Mouse (Mus musculus) limb, embryonic 14.5 days (tissue): Measurements from ENCODE around the gene Parp11. TPM values are rescaled to one million over a fixed set of nuclear protein-coding genes. Genes with fewer than 3 reads are reported as not detected.

ENCODE experiments used
- ATAC-seq: fragments of 200-750 bp; cut with Nextera tagmentation; 2 replicates; pipeline ENCODE4 v1.8.0; 2017; ENCODE audit warnings: low read depth, moderate number of reproducible peaks, moderate TSS enrichment; ENCODE audit not compliant: low FRiP score
- DNase-seq: peaks from one replicate; pipeline ENCODE4 v3.0.0-alpha.2; 2015; ENCODE audit warnings: low spot score
- H3K27ac ChIP-seq: fragments of 300-500 bp; sonication (generic); replicated peaks from 2 replicates; pipeline ENCODE4 v1.5.1; 2014; ENCODE audit warnings: low read depth, mild to moderate bottlenecking, low read length, moderate library complexity, mixed read lengths
- H3K27me3 ChIP-seq: fragments of 300-500 bp; sonication (generic); 2 replicates; pipeline ENCODE4 v1.6.1; 2014; ENCODE audit warnings: low read length, mixed read lengths; ENCODE audit not compliant: control insufficient read depth, insufficient read depth
- H3K36me3 ChIP-seq: fragments of 300-500 bp; sonication (generic); 2 replicates; pipeline ENCODE4 v1.6.1; 2014; ENCODE audit warnings: mild to moderate bottlenecking, low read length, moderate library complexity, mixed read lengths; ENCODE audit not compliant: control insufficient read depth, insufficient read depth
- H3K4me1 ChIP-seq: fragments of 300-500 bp; sonication (generic); 2 replicates; pipeline ENCODE4 v1.6.1; 2014; ENCODE audit warnings: antibody characterized with exemption, low read length, mixed read lengths; ENCODE audit not compliant: control insufficient read depth, insufficient read depth
- H3K4me2 ChIP-seq: fragments of 300-500 bp; sonication (generic); replicated peaks from 2 replicates; pipeline ENCODE4 v1.6.1; 2014; ENCODE audit warnings: low read depth, mild to moderate bottlenecking, low read length, moderate library complexity; ENCODE audit not compliant: severe bottlenecking
- H3K4me3 ChIP-seq: fragments of 300-500 bp; sonication (generic); replicated peaks from 2 replicates; pipeline ENCODE4 v1.5.1; 2014; ENCODE audit warnings: low read length
- H3K9ac ChIP-seq: fragments of 300-500 bp; sonication (generic); 2 replicates; pipeline ENCODE4 v1.6.1; 2014; ENCODE audit warnings: mild to moderate bottlenecking, low read depth, low read length, moderate library complexity; ENCODE audit not compliant: severe bottlenecking
- H3K9me3 ChIP-seq: fragments of 300-500 bp; sonication (generic); 2 replicates; pipeline ENCODE4 v1.6.1; 2016; ENCODE audit warnings: low read length; ENCODE audit not compliant: control insufficient read depth
- POLR2A ChIP-seq: fragments of 200-500 bp; IDR thresholded peaks from 2 replicates; pipeline ENCODE4 v1.8.0; 2012; ENCODE audit warnings: inconsistent platforms, mild to moderate bottlenecking, moderate library complexity, borderline replicate concordance; ENCODE audit not compliant: insufficient read depth, insufficient read length; ENCODE audit errors: extremely low read depth
- WGBS: fragments of 180-500 bp; shearing (Covaris S2); extraction: QIAGEN DNeasy Blood & Tissue Kit; methylation state at CpG from one replicate; pipeline ENCODE4 v1.1.7; 2014; 5-methylcytosine and 5-hydroxymethylcytosine counted together
- polyA plus RNA-seq, 2 experiments: library from polyadenylated mRNA; depleted of rRNA in 1 of 2; stranded (reverse) in 1 of 2; unstranded in 1 of 2; fragments of >200 nt; fragmentation: Nextera tagmentation in 1 of 2; extraction: Ambion mirVana in 1 of 2; gene quantifications; 2 replicates each; pipeline versions ENCODE4 v1.2.1 to v1.2.3; 2012 to 2014

Gene Parp11
- polyA plus RNA-seq, 2 experiments: 25.4 to 27.8 TPM

GRCm38 (mm10) chr6:127475231-127475630 lies 28.6 kb downstream of the Parp11 start:
- no peaks in the 10 kb centered on the region for H3K27me3 ChIP-seq
- WGBS: 36% methylated on average over 3 of the region's 3 CpGs
- H3K4me1 ChIP-seq: no peaks in the 10 kb centered on the region
- no peak for ATAC-seq
- no peak overlapping the region for H3K4me2 ChIP-seq
- no peak overlapping the region for H3K9ac ChIP-seq
- DNase-seq: no peak
- peaks cover 47% of the 10 kb centered on the region for H3K36me3 ChIP-seq
- H3K4me3 ChIP-seq: no peak overlapping the region
- no peaks in the 10 kb centered on the region for H3K9me3 ChIP-seq
- no peak for TF ChIP-seq POLR2A
- H3K27ac ChIP-seq: no peak overlapping the region

- 71% methylated on average over 6 of the region's 6 CpGs for WGBS
- Histone ChIP-seq H3K27me3 (no peaks in the 10 kb centered on the region), H3K9ac (no peak overlapping the region), H3K4me2 (no peak overlapping the region), H3K9me3 (no peaks in the 10 kb centered on the region), H3K4me3 (no peak overlapping the region), H3K4me1 (no peaks in the 10 kb centered on the region), H3K27ac (no peak overlapping the region), H3K36me3 (peaks cover 24% of the 10 kb centered on the region)
- ATAC-seq (no peak), DNase-seq (no peak)
- no peak for TF ChIP-seq POLR2A
Measured at GRCm38 (mm10) chr6:127491046-127491445, 44.4 kb downstream of the Parp11 start.

DNA sequence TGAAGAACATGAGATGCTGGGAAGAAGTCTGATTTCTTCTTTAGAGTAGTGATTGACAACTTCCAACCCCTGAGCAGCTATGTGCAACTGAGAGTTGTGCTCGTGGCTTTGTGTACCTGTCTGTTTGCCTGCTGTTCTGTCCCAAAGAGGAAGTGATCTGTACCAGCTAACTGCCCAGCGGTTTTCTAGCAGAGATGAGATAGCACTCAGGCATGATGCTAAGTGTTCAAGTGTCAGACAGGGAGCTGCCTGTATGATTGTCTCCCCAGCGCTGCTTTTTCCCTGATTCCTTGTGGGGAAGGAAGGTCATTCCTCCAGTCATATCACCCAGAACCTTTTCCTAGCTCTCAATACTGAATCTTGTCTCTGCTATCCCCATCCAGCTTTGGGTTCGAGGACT lies 45.9 kb downstream of the Parp11 start:
- DNase-seq: no peak
- WGBS: 87% methylated on average over 4 of the region's 4 CpGs

DNA sequence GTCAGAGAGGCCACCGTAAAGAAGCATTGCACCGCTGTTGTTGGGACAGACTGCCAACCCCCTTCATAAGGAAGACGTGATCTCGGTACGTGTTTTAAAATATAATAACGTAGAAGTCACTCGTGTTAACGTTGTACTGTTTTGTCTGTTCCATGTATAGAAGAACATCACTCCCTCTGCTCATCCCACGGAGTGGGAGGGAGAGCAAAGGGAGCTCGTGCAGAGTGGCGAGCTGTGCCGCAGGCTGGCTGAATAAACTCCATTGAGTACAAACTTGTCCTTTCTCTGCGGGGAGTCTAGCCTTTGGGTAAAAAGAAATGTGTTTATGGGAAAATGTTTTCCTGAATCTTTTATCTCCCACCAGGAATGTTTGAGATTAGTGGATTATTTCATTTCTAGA lies 47.1 kb downstream of the Parp11 start:
- peaks cover 10% of the 10 kb centered on the region for H3K4me1 ChIP-seq
- no peak for TF ChIP-seq POLR2A
- no peak overlapping the region for H3K4me2 ChIP-seq
- WGBS: 84% methylated on average over 13 of the region's 13 CpGs
- H3K27ac ChIP-seq: no peak overlapping the region
- H3K9me3 ChIP-seq: no peaks in the 10 kb centered on the region
- peaks cover 24% of the 10 kb centered on the region for H3K36me3 ChIP-seq
- H3K27me3 ChIP-seq: no peaks in the 10 kb centered on the region
- no peak overlapping the region for H3K9ac ChIP-seq
- no peak for DNase-seq
- ATAC-seq: no peak
- H3K4me3 ChIP-seq: no peak overlapping the region

More for the DNA sequence above, 45.9 kb downstream of the Parp11 start:
- TF ChIP-seq POLR2A: no peak
- Histone ChIP-seq H3K9ac (no peak overlapping the region), H3K27me3 (no peaks in the 10 kb centered on the region), H3K4me1 (peaks cover 7% of the 10 kb centered on the region), H3K36me3 (peaks cover 24% of the 10 kb centered on the region), H3K4me2 (no peak overlapping the region), H3K4me3 (no peak overlapping the region), H3K27ac (no peak overlapping the region), H3K9me3 (no peaks in the 10 kb centered on the region)
- no peak for ATAC-seq

- Histone ChIP-seq H3K4me2 (no peak overlapping the region), H3K27me3 (no peaks in the 10 kb centered on the region), H3K9ac (no peak overlapping the region), H3K36me3 (peaks cover 24% of the 10 kb centered on the region), H3K4me3 (no peak overlapping the region), H3K27ac (no peak overlapping the region), H3K9me3 (no peaks in the 10 kb centered on the region), H3K4me1 (peaks cover 10% of the 10 kb centered on the region)
- 90% methylated on average over 9 of the region's 9 CpGs for WGBS
- no peak for ATAC-seq
- no peak for DNase-seq
- no peak for TF ChIP-seq POLR2A
Measured at GRCm38 (mm10) chr6:127494357-127494756, 47.7 kb downstream of the Parp11 start.

GRCm38 (mm10) chr6:127495251-127495650 lies 48.6 kb downstream of the Parp11 start:
- no peak for TF ChIP-seq POLR2A
- Histone ChIP-seq H3K27ac (no peak overlapping the region), H3K9me3 (no peaks in the 10 kb centered on the region), H3K9ac (no peak overlapping the region), H3K4me1 (peaks cover 10% of the 10 kb centered on the region), H3K36me3 (peaks cover 20% of the 10 kb centered on the region), H3K4me2 (no peak overlapping the region), H3K27me3 (no peaks in the 10 kb centered on the region), H3K4me3 (no peak overlapping the region)
- DNase-seq (no peak), ATAC-seq (no peak)
- WGBS: 74% methylated on average over 2 of the region's 2 CpGs
